ENCODE assay signal across 16 mouse cellular contexts in genomic region chr6:122512914-122513878, GRCm38 (mm10). TPM values are rescaled to one million over a fixed set of nuclear protein-coding genes. Genes with fewer than 3 reads are reported as not detected.
DNase-seq lines count a peak whose midpoint lies in the region; ATAC-seq and TF ChIP-seq lines count a peak whose summit lies in the region.
"Had no signal": no experiment of that assay in that cellular context is flagged by ENCODE, and none has a peak within 500 bp of the region (broad histone marks: within the 10 kb centered on the region; RNA-seq: fewer than 3 reads in every experiment).

No protein-coding gene starts in this region.

- no peaks in the 10 kb centered on the region for H3K4me1 ChIP-seq in lung, adult 2 months (ENCODE audit: control insufficient read depth, insufficient read depth, low read length)
- H3K4me1 ChIP-seq in brown adipose tissue, adult 24 weeks (ENCODE audit: control insufficient read depth, insufficient read depth, insufficient read length, low read length) = no peaks in the 10 kb centered on the region
- H3K4me1 ChIP-seq in heart, embryonic 13.5 days = peaks cover 5% of the 10 kb centered on the region; the same call in 1 of the 2 replicates
- H3K4me1 ChIP-seq in stomach, embryonic 15.5 days = 0 out of 2 replicates have a peak, but pooled peaks cover 3% of the 10 kb centered on the region
- H3K4me1 ChIP-seq: embryonic facial prominence, embryonic 15.5 days; megakaryocyte, embryonic 14.5 days had no signal

- no peak for DNase-seq in lung, adult 2 months
- no peak for DNase-seq in lung, postnatal 25 days (ENCODE audit: low spot score)
- DNase-seq in left cerebral cortex, postnatal 36 days (ENCODE audit: low spot score in 2 of 2) = no peak
- no peak for DNase-seq in layer of hippocampus, adult 11-12 months (ENCODE audit: low spot score)
- DNase-seq: adrenal gland, postnatal 25 days; kidney, postnatal 14 days; thymus, postnatal 25 days had no signal

- no peak for ATAC-seq in heart, embryonic 13.5 days (ENCODE audit: extremely low read depth, insufficient number of reproducible peaks, low FRiP score, low TSS enrichment)
- ATAC-seq in stomach, embryonic 15.5 days (ENCODE audit: insufficient read depth, low FRiP score, low read depth) = no peak
- ATAC-seq: forebrain, embryonic 16.5 days had no signal

- no peaks in the 10 kb centered on the region for H3K9me3 ChIP-seq in heart, embryonic 13.5 days
- H3K9me3 ChIP-seq in stomach, embryonic 15.5 days = no peaks in the 10 kb centered on the region
- H3K9me3 ChIP-seq: embryonic facial prominence, embryonic 15.5 days; limb, embryonic 13.5 days; megakaryocyte, embryonic 14.5 days had no signal

- no peaks in the 10 kb centered on the region for H3K36me3 ChIP-seq in heart, embryonic 13.5 days
- no peaks in the 10 kb centered on the region for H3K36me3 ChIP-seq in stomach, embryonic 15.5 days
- H3K36me3 ChIP-seq: embryonic facial prominence, embryonic 15.5 days; limb, embryonic 13.5 days had no signal

- H3K27me3 ChIP-seq in heart, embryonic 13.5 days (replicated peaks) = no peaks in the 10 kb centered on the region
- no peaks in the 10 kb centered on the region for H3K27me3 ChIP-seq in stomach, embryonic 15.5 days (replicated peaks)
- H3K27me3 ChIP-seq: embryonic facial prominence, embryonic 15.5 days; limb, embryonic 13.5 days had no signal

- H3K4me3 ChIP-seq in lung, adult 2 months (replicated peaks; ENCODE audit: extremely low read depth, low read depth, low read length) = peak overlapping the region; percentile 44
- H3K4me3 ChIP-seq in brown adipose tissue, adult 24 weeks (ENCODE audit: insufficient read depth, low read depth, low read length) = peak overlapping the region; percentile 23
- H3K4me3 ChIP-seq in heart, embryonic 13.5 days = peak overlapping the region; percentile 4; the same call in 1 of the 2 replicates
- H3K4me3 ChIP-seq in stomach, embryonic 15.5 days (replicated peaks) = peak overlapping the region; percentile 14; the same call in 1 of the 2 replicates
- H3K4me3 ChIP-seq: embryonic facial prominence, embryonic 15.5 days; limb, embryonic 13.5 days; megakaryocyte, embryonic 14.5 days had no signal

- peak overlapping the region; percentile 30 for H3K4me2 ChIP-seq in heart, embryonic 13.5 days
- no peak overlapping the region for H3K4me2 ChIP-seq in stomach, embryonic 15.5 days
- H3K4me2 ChIP-seq: embryonic facial prominence, embryonic 15.5 days; limb, embryonic 13.5 days had no signal

- no peak overlapping the region for H3K27ac ChIP-seq in brown adipose tissue, adult 24 weeks (replicated peaks; ENCODE audit: low read depth, low read length)
- no peak overlapping the region for H3K27ac ChIP-seq in heart, embryonic 13.5 days (replicated peaks)
- no peak overlapping the region; the same call in 1 of the 2 replicates for H3K27ac ChIP-seq in stomach, embryonic 15.5 days
- H3K27ac ChIP-seq: embryonic facial prominence, embryonic 15.5 days; limb, embryonic 13.5 days had no signal

- 37% methylated on average over 12 of the region's 12 CpGs for WGBS in lung, adult 2 months
- WGBS in heart, embryonic 13.5 days = 38% methylated on average over 12 of the region's 12 CpGs
- WGBS in stomach, embryonic 15.5 days = 42% methylated on average over 11 of the region's 12 CpGs

- 0 out of 2 replicates have a peak overlapping the region, but pooled peaks have one; percentile 5 for H3K9ac ChIP-seq in heart, embryonic 13.5 days
- H3K9ac ChIP-seq in stomach, embryonic 15.5 days = no peak overlapping the region
- H3K9ac ChIP-seq: embryonic facial prominence, embryonic 15.5 days; limb, embryonic 13.5 days had no signal

- no peak for TF ChIP-seq CTCF in lung, adult 2 months (IDR thresholded peaks at IDR 0.05; ENCODE audit: insufficient read depth, low read length)

- intact Hi-C loops in left cerebral cortex, postnatal 36 days (cut with DNase I) = no loop called here

- TF ChIP-seq POLR2A in lung, adult 2 months (IDR thresholded peaks at IDR 0.05; ENCODE audit: borderline replicate concordance, extremely low read depth, low read depth, low read length) = no peak

RNA-seq across cellular contexts. Expression of gene Mfap5, which starts 7.6 kb away (rescaled TPM):
- polyA plus RNA-seq in lung, adult 2 months (2012; rRNA removed) = 126 and 131 TPM in 2 replicates
- 21.7 and 49.7 TPM in 2 replicates for polyA plus RNA-seq in brown adipose tissue, adult 24 weeks (2012; ENCODE audit: insufficient read depth, insufficient read length, missing spikeins)
- 13.7 and 13.8 TPM in 2 replicates for polyA plus RNA-seq in heart, embryonic 13.5 days (2015; fragmentation: Nextera tagmentation; extraction: Ambion mirVana)
- 41.8 and 50.3 TPM in 2 replicates for polyA plus RNA-seq in stomach, embryonic 15.5 days (2015; fragmentation: Nextera tagmentation; extraction: Ambion mirVana)
- total RNA-seq in left cerebral cortex, postnatal 36 days (2021) = not detected

RNA-seq across cellular contexts. Expression of gene Rimklb, which starts 14.6 kb away (rescaled TPM):
- polyA plus RNA-seq in lung, adult 2 months (2012; rRNA removed) = 0.33 and 0.42 TPM in 2 replicates
- not detected in 2 replicates for polyA plus RNA-seq in brown adipose tissue, adult 24 weeks (2012; ENCODE audit: insufficient read depth, insufficient read length, missing spikeins)
- polyA plus RNA-seq in heart, embryonic 13.5 days (2015; fragmentation: Nextera tagmentation; extraction: Ambion mirVana) = 5.3 and 6.0 TPM in 2 replicates
- 8.4 and 11.0 TPM in 2 replicates for polyA plus RNA-seq in stomach, embryonic 15.5 days (2015; fragmentation: Nextera tagmentation; extraction: Ambion mirVana)
- 10 to 100 TPM; 73.0 to 92.4 TPM for total RNA-seq in left cerebral cortex, postnatal 36 days (2021)

RNA-seq across cellular contexts. Expression of gene Aicda, which starts 40.4 kb away (rescaled TPM):
- polyA plus RNA-seq in lung, adult 2 months (2012; rRNA removed) = not detected in 2 replicates
- not detected in 2 replicates for polyA plus RNA-seq in brown adipose tissue, adult 24 weeks (2012; ENCODE audit: insufficient read depth, insufficient read length, missing spikeins)
- not detected in 2 replicates for polyA plus RNA-seq in heart, embryonic 13.5 days (2015; fragmentation: Nextera tagmentation; extraction: Ambion mirVana)
- 0.13 TPM in 1 of 2 replicates, not detected in the other for polyA plus RNA-seq in stomach, embryonic 15.5 days (2015; fragmentation: Nextera tagmentation; extraction: Ambion mirVana)
- total RNA-seq in left cerebral cortex, postnatal 36 days (2021) = not detected
- total RNA-seq: adrenal gland, postnatal 25 days; heart, postnatal 14 days; layer of hippocampus, postnatal 25 days had no signal
- polyA plus RNA-seq: embryonic facial prominence, embryonic 15.5 days had no signal
